Mouse (Mus musculus) stomach, postnatal 0 days (tissue): ENCODE measurements around the gene Mroh2a.

Source experiments
- CTCF ChIP-seq: IDR thresholded peaks from 2 replicates; pipeline ENCODE4 v1.5.1; 2016; ENCODE audit warnings: antibody characterized with exemption, low read depth, mild to moderate bottlenecking, moderate library complexity
- EP300 ChIP-seq: optimal IDR thresholded peaks from 2 replicates; pipeline ENCODE3; 2016; ENCODE audit warnings: antibody characterized with exemption

GRCm38 (mm10) chr1:88286887-88287696 lies 60.3 kb downstream of the Mroh2a start:
- no peak for TF ChIP-seq CTCF
- TF ChIP-seq EP300 = no peak
